In genomic region chr16:35557038-35557437, GRCm38 (mm10) we compare ENCODE assay signal across 22 mouse cellular contexts. TPM values are rescaled to one million over a fixed set of nuclear protein-coding genes. Genes with fewer than 3 reads are reported as not detected.
A peak's percentile ranks its signal among the peaks of the same experiment; 100 is the strongest.
DNase-seq lines count a peak whose midpoint lies in the region; ATAC-seq and TF ChIP-seq lines count a peak whose summit lies in the region.
"Had no signal": no experiment of that assay in that cellular context is flagged by ENCODE, and none has a peak within 500 bp of the region (broad histone marks: within the 10 kb centered on the region; RNA-seq: fewer than 3 reads in every experiment).

No protein-coding gene starts in this region.

- H3K9ac ChIP-seq in forebrain, embryonic 11.5 days (ENCODE audit: low read length): no peak overlapping the region
- H3K9ac ChIP-seq in kidney, embryonic 15.5 days: no peak overlapping the region
- no peak overlapping the region for H3K9ac ChIP-seq in midbrain, embryonic 12.5 days (replicated peaks)
- H3K9ac ChIP-seq in midbrain, postnatal 0 days (replicated peaks; ENCODE audit: low read length, poor library complexity, severe bottlenecking): no peak overlapping the region
- H3K9ac ChIP-seq: embryonic facial prominence, embryonic 15.5 days; heart, embryonic 12.5 days; hindbrain, embryonic 15.5 days had no signal

- peaks cover 58% of the 10 kb centered on the region for H3K4me1 ChIP-seq in forebrain, embryonic 10.5 days
- H3K4me1 ChIP-seq in forebrain, embryonic 11.5 days (replicated peaks; ENCODE audit: control insufficient read depth, insufficient read depth, low read length): 0 out of 2 replicates have a peak, but pooled peaks cover 9% of the 10 kb centered on the region
- peaks cover 24% of the 10 kb centered on the region for H3K4me1 ChIP-seq in kidney, embryonic 15.5 days
- H3K4me1 ChIP-seq in midbrain, embryonic 12.5 days: peaks cover 33% of the 10 kb centered on the region
- no peaks in the 10 kb centered on the region for H3K4me1 ChIP-seq in midbrain, postnatal 0 days (ENCODE audit: insufficient read depth, low read length)

- H3K4me2 ChIP-seq in forebrain, embryonic 11.5 days (ENCODE audit: low read depth, low read length, severe bottlenecking): no peak overlapping the region
- no peak overlapping the region for H3K4me2 ChIP-seq in kidney, embryonic 15.5 days
- no peak overlapping the region for H3K4me2 ChIP-seq in midbrain, embryonic 12.5 days (replicated peaks)
- no peak overlapping the region for H3K4me2 ChIP-seq in midbrain, postnatal 0 days (ENCODE audit: low read depth, low read length, poor library complexity, severe bottlenecking)
- H3K4me2 ChIP-seq: embryonic facial prominence, embryonic 15.5 days; heart, embryonic 12.5 days; hindbrain, embryonic 15.5 days had no signal

- peaks cover 55% of the 10 kb centered on the region for H3K36me3 ChIP-seq in forebrain, embryonic 10.5 days (replicated peaks)
- no peaks in the 10 kb centered on the region for H3K36me3 ChIP-seq in forebrain, embryonic 11.5 days (ENCODE audit: control insufficient read depth, insufficient read depth, low read length)
- no peaks in the 10 kb centered on the region for H3K36me3 ChIP-seq in kidney, embryonic 15.5 days
- H3K36me3 ChIP-seq in midbrain, embryonic 12.5 days: peaks cover 7% of the 10 kb centered on the region; the same call in 1 of the 2 replicates
- no peaks in the 10 kb centered on the region for H3K36me3 ChIP-seq in midbrain, postnatal 0 days (ENCODE audit: insufficient read depth, low read length)
- H3K36me3 ChIP-seq: embryonic facial prominence, embryonic 15.5 days; heart, embryonic 12.5 days; hindbrain, embryonic 15.5 days had no signal

- H3K27me3 ChIP-seq in forebrain, embryonic 10.5 days (ENCODE audit: poor library complexity, severe bottlenecking): no peaks in the 10 kb centered on the region
- H3K27me3 ChIP-seq in forebrain, embryonic 11.5 days (ENCODE audit: control insufficient read depth, insufficient read depth, low read length): no peaks in the 10 kb centered on the region
- H3K27me3 ChIP-seq in kidney, embryonic 15.5 days: no peaks in the 10 kb centered on the region; the same call in 1 of the 2 replicates
- no peaks in the 10 kb centered on the region for H3K27me3 ChIP-seq in midbrain, embryonic 12.5 days
- no peaks in the 10 kb centered on the region for H3K27me3 ChIP-seq in midbrain, postnatal 0 days (ENCODE audit: insufficient read depth, low read length)
- H3K27me3 ChIP-seq: embryonic facial prominence, embryonic 15.5 days; hindbrain, embryonic 15.5 days had no signal

- peak overlapping the region; percentile 69 for H3K27ac ChIP-seq in forebrain, embryonic 10.5 days
- H3K27ac ChIP-seq in forebrain, embryonic 11.5 days (ENCODE audit: low read depth, low read length): no peak overlapping the region
- H3K27ac ChIP-seq in kidney, embryonic 15.5 days: peak overlapping the region; percentile 41; the same call in 1 of the 2 replicates
- H3K27ac ChIP-seq in midbrain, embryonic 12.5 days (replicated peaks): peak overlapping the region; percentile 27; the same call in 1 of the 2 replicates
- H3K27ac ChIP-seq in midbrain, postnatal 0 days (ENCODE audit: low read depth, low read length): no peak overlapping the region
- H3K27ac ChIP-seq: embryonic facial prominence, embryonic 15.5 days; gastrocnemius, adult 2 months; hindbrain, embryonic 15.5 days had no signal

- no peak for TF ChIP-seq CTCF in midbrain, postnatal 0 days (IDR thresholded peaks at IDR 0.05)

- no peak for DNase-seq in forebrain, embryonic 10.5 days (ENCODE audit: extremely low spot score, low spot score)
- no peak for DNase-seq in forebrain, embryonic 11.5 days (ENCODE audit: low spot score)
- no peak for DNase-seq in kidney, postnatal 10 days
- DNase-seq in midbrain, postnatal 0 days (ENCODE audit: low spot score): no peak
- DNase-seq in thymus, postnatal 14 days: no peak
- DNase-seq: adrenal gland, postnatal 10 days; cerebellum, adult 11 months; cerebellum, adult 8-10 months; cerebellum, postnatal 14 days; embryo, embryonic 11 days; gastrocnemius, adult 2 months; gastrocnemius, postnatal 25 days had no signal

- H3K9me3 ChIP-seq in forebrain, embryonic 10.5 days: no peaks in the 10 kb centered on the region
- H3K9me3 ChIP-seq in forebrain, embryonic 11.5 days (ENCODE audit: control insufficient read depth, low read length): no peaks in the 10 kb centered on the region
- H3K9me3 ChIP-seq in kidney, embryonic 15.5 days (replicated peaks): no peaks in the 10 kb centered on the region
- H3K9me3 ChIP-seq in midbrain, embryonic 12.5 days: no peaks in the 10 kb centered on the region
- H3K9me3 ChIP-seq in midbrain, postnatal 0 days (ENCODE audit: low read length): no peaks in the 10 kb centered on the region
- H3K9me3 ChIP-seq: embryonic facial prominence, embryonic 15.5 days; heart, embryonic 12.5 days; hindbrain, embryonic 15.5 days had no signal

- 85% methylated on average over 6 of the region's 6 CpGs for WGBS in forebrain, embryonic 10.5 days
- WGBS in forebrain, embryonic 11.5 days: 83% methylated on average over 6 of the region's 6 CpGs
- WGBS in kidney, embryonic 15.5 days: 39% methylated on average over 6 of the region's 6 CpGs
- 83% methylated on average over 6 of the region's 6 CpGs for WGBS in midbrain, embryonic 12.5 days
- WGBS in midbrain, postnatal 0 days: 83% methylated on average over 6 of the region's 6 CpGs

- ATAC-seq in forebrain, embryonic 11.5 days (replicated peaks; ENCODE audit: low FRiP score): no peak
- peak; percentile 23; the same call in 1 of the 2 replicates for ATAC-seq in kidney, embryonic 15.5 days (replicated peaks; ENCODE audit: low FRiP score)
- no peak for ATAC-seq in midbrain, embryonic 12.5 days (ENCODE audit: low FRiP score, low read depth)
- no peak for ATAC-seq in midbrain, postnatal 0 days (ENCODE audit: low FRiP score)

- H3K4me3 ChIP-seq in forebrain, embryonic 10.5 days: no peak overlapping the region
- no peak overlapping the region for H3K4me3 ChIP-seq in forebrain, embryonic 11.5 days (ENCODE audit: low read depth, low read length)
- no peak overlapping the region for H3K4me3 ChIP-seq in kidney, embryonic 15.5 days (replicated peaks)
- H3K4me3 ChIP-seq in midbrain, embryonic 12.5 days: no peak overlapping the region
- no peak overlapping the region for H3K4me3 ChIP-seq in midbrain, postnatal 0 days (ENCODE audit: low read depth, low read length)
- H3K4me3 ChIP-seq: embryonic facial prominence, embryonic 15.5 days; erythroblast, embryonic 14.5 days; gastrocnemius, adult 2 months; heart, embryonic 12.5 days; hindbrain, embryonic 15.5 days had no signal

RNA-seq across cellular contexts. Expression of gene Sema5b, which starts 16.1 kb away (rescaled TPM):
- 35.7 and 37.5 TPM in 2 replicates for polyA plus RNA-seq in forebrain, embryonic 10.5 days (2016; fragmentation: Nextera tagmentation; extraction: Ambion mirVana)
- polyA plus RNA-seq in forebrain, embryonic 11.5 days (2014; fragmentation: Nextera tagmentation; extraction: Ambion mirVana): 58.0 and 62.6 TPM in 2 replicates
- polyA plus RNA-seq in kidney, embryonic 15.5 days (2015; fragmentation: Nextera tagmentation; extraction: Ambion mirVana): 6.2 and 6.8 TPM in 2 replicates
- 67.6 and 71.9 TPM in 2 replicates for polyA plus RNA-seq in midbrain, embryonic 12.5 days (2016; fragmentation: Nextera tagmentation; extraction: Ambion mirVana)
- 30.9 and 46.5 TPM in 2 replicates for total RNA-seq in midbrain, postnatal 0 days (2014; rRNA removed)
- 9.5 and 11.4 TPM in 2 replicates for polyA plus RNA-seq in midbrain, postnatal 0 days (2015; fragmentation: Nextera tagmentation; extraction: Ambion mirVana)
- total RNA-seq: common myeloid progenitor, adult 5-6 weeks; granulocyte monocyte progenitor cell, adult 5-6 weeks; MEL had no signal
- polyA plus RNA-seq: C2C12 had no signal

Comparison
In these comparisons a context has a peak if more than half of its experiments do, and no peak if none do; other contexts are left out.
1. H3K27ac ChIP-seq: peak in forebrain, embryonic 10.5 days (single experiment), kidney, embryonic 15.5 days (single experiment) and midbrain, embryonic 12.5 days (single experiment); none in forebrain, embryonic 11.5 days (single experiment) and midbrain, postnatal 0 days (single experiment).